Mouse (Mus musculus): Measurements from ENCODE around the gene Kbtbd4. TPM values are rescaled to one million over a fixed set of nuclear protein-coding genes. Genes with fewer than 3 reads are reported as not detected.

The Kbtbd4 gene
- polyA plus RNA-seq, 2 experiments: 8.8 to 13.4 TPM

DNA sequence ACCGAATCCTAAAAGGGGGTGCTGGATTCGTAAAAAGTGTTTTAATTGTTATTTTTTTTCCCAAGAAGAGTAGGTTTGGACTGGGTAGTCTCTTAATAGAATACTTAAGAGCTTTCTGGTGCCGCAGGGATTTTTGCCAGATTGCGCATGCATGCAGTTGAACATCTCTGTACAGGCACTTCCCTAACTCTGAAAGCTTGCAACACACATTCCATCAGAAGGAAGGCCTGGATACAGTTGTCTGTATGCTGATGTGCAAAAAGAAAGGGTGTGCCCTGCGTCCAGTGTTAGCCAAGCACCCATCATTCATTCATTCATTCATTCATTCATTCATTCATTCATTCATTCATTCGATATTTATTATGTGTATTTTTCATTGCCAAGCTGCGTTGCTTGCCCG, 35.2 kb downstream of the Kbtbd4 start:
- Histone ChIP-seq H3K27me3 (ENCODE audit: control insufficient read depth, insufficient read depth, low read length) (no peaks in the 10 kb centered on the region), H3K4me1 (replicated peaks; ENCODE audit: control insufficient read depth in 2 of 2, insufficient read depth in 2 of 2, low read length in 1 of 2) (peaks cover 15 to 29% of the 10 kb centered on the region in 2 experiments), H3K27ac (no peak overlapping the region), H3K4me2 (ENCODE audit: low read depth) (peak overlapping the region; percentile 85), H3K9me3 (ENCODE audit: control insufficient read depth, low read length) (no peaks in the 10 kb centered on the region), H3K9ac (replicated peaks) (peak overlapping the region; percentile 53), H3K36me3 (replicated peaks; ENCODE audit: control insufficient read depth, insufficient read depth, low read depth) (no peaks in the 10 kb centered on the region; the same call in 1 of the 2 replicates), H3K4me3 (ENCODE audit: insufficient read depth in 1 of 2, low read depth in 2 of 2, low read length in 2 of 2) (peak overlapping the region; percentile 55 to 93)
- ATAC-seq (ENCODE audit: insufficient read depth) (no peak), DNase-seq (ENCODE audit: low read depth in 3 of 3, low spot score in 3 of 3) (no peak)
- 45% methylated on average over 8 of the region's 8 CpGs for WGBS (ENCODE audit: insufficient replicate concordance)
- TF ChIP-seq CTCF (IDR thresholded peaks at IDR 0.05; ENCODE audit: low read depth) (no peak), EP300 (IDR thresholded peaks at IDR 0.05; ENCODE audit: low read depth) (no peak)

GRCm38 (mm10) chr2:90940233-90941229, 36.0 kb downstream of the Kbtbd4 start, which contains the start of gene Celf1:
Celf1 (plus strand) TSS chr2:90940382.
- peak; percentile 62 for TF ChIP-seq CTCF (IDR thresholded peaks at IDR 0.05; ENCODE audit: low read depth)
- no peak for TF ChIP-seq EP300 (IDR thresholded peaks at IDR 0.05; ENCODE audit: low read depth)
- ATAC-seq (ENCODE audit: insufficient read depth): peak; percentile 94
- H3K27me3 ChIP-seq (ENCODE audit: control insufficient read depth, insufficient read depth, low read length): no peaks in the 10 kb centered on the region

DNA sequence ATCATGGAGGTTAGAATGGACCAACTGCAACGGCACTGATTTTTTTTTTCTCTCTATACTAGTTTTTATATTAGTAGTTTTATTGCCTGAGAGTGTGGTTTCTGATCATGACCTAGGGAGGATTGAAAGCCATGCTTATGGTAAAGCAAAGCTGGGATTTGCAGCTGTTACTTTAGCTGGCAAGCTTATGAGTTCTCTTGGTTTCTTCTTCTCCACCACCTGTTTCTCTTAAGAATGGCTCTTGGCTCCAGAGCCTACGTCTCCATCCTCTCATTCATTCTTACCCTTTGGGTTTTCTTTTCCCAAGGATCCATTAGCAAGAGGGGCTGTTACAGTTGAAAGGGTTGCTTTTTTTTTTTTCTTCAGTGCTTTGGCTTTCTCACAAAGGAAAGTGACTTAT, 37.2 kb downstream of the Kbtbd4 start:
- DNase-seq (ENCODE audit: low read depth in 3 of 3, low spot score in 3 of 3) (no peak), ATAC-seq (ENCODE audit: insufficient read depth) (no peak)
- TF ChIP-seq CTCF (IDR thresholded peaks at IDR 0.05; ENCODE audit: low read depth): no peak
- TF ChIP-seq EP300 (IDR thresholded peaks at IDR 0.05; ENCODE audit: low read depth): no peak
- Histone ChIP-seq H3K36me3 (replicated peaks; ENCODE audit: control insufficient read depth, insufficient read depth, low read depth) (no peaks in the 10 kb centered on the region; the same call in 1 of the 2 replicates), H3K9ac (replicated peaks) (peak overlapping the region; percentile 46), H3K27ac (no peak overlapping the region), H3K4me2 (ENCODE audit: low read depth) (peak overlapping the region; percentile 85), H3K4me3 (ENCODE audit: insufficient read depth in 1 of 2, low read depth in 2 of 2, low read length in 2 of 2) (peak overlapping the region; percentile 65 to 93), H3K27me3 (ENCODE audit: control insufficient read depth, insufficient read depth, low read length) (no peaks in the 10 kb centered on the region), H3K4me1 (replicated peaks; ENCODE audit: control insufficient read depth in 2 of 2, insufficient read depth in 2 of 2, low read length in 1 of 2) (peaks cover 17 to 29% of the 10 kb centered on the region in 2 experiments), H3K9me3 (ENCODE audit: control insufficient read depth, low read length) (no peaks in the 10 kb centered on the region)
- 63% methylated on average over 2 of the region's 2 CpGs for WGBS (ENCODE audit: insufficient replicate concordance)

More at GRCm38 (mm10) chr2:90940233-90941229, 36.0 kb downstream of the Kbtbd4 start, which contains the start of gene Celf1:
- DNase-seq (ENCODE audit: low read depth in 3 of 3, low spot score in 3 of 3): peak; percentile 75 to 80 (median 75)
- under 1% methylated on average over 93 of the region's 113 CpGs for WGBS (ENCODE audit: insufficient replicate concordance)
- Histone ChIP-seq H3K4me1 (replicated peaks; ENCODE audit: control insufficient read depth in 2 of 2, insufficient read depth in 2 of 2, low read length in 1 of 2) (peaks cover 15 to 29% of the 10 kb centered on the region in 2 experiments), H3K4me3 (ENCODE audit: insufficient read depth in 1 of 2, low read depth in 2 of 2, low read length in 2 of 2) (peak within 1 kb of the TSS; percentile 65 to 93), H3K9me3 (ENCODE audit: control insufficient read depth, low read length) (no peaks in the 10 kb centered on the region), H3K27ac (peak within 1 kb of the TSS; percentile 66), H3K9ac (replicated peaks) (peak within 1 kb of the TSS; percentile 95), H3K4me2 (ENCODE audit: low read depth) (peak within 1 kb of the TSS; percentile 85), H3K36me3 (replicated peaks; ENCODE audit: control insufficient read depth, insufficient read depth, low read depth) (no peaks in the 10 kb centered on the region; the same call in 1 of the 2 replicates)

- no peak overlapping the region for H3K4me3 ChIP-seq (ENCODE audit: insufficient read depth in 1 of 2, low read depth in 2 of 2, low read length in 2 of 2)
- no peaks in the 10 kb centered on the region for H3K9me3 ChIP-seq (ENCODE audit: control insufficient read depth, low read length)
- H3K4me1 ChIP-seq (replicated peaks; ENCODE audit: control insufficient read depth in 2 of 2, insufficient read depth in 2 of 2, low read length in 1 of 2): peaks cover 3 to 14% of the 10 kb centered on the region in 2 experiments
- 61% methylated on average over 5 of the region's 5 CpGs for WGBS (ENCODE audit: insufficient replicate concordance)
- no peaks in the 10 kb centered on the region for H3K27me3 ChIP-seq (ENCODE audit: control insufficient read depth, insufficient read depth, low read length)
- H3K27ac ChIP-seq: no peak overlapping the region
- TF ChIP-seq CTCF (IDR thresholded peaks at IDR 0.05; ENCODE audit: low read depth) (no peak), EP300 (IDR thresholded peaks at IDR 0.05; ENCODE audit: low read depth) (no peak)
- no peak overlapping the region for H3K9ac ChIP-seq (replicated peaks)
- ATAC-seq (ENCODE audit: insufficient read depth): 0 out of 2 replicates have a peak, but pooled peaks have one; percentile 43
- DNase-seq (ENCODE audit: low read depth in 3 of 3, low spot score in 3 of 3): no peak
- H3K36me3 ChIP-seq (replicated peaks; ENCODE audit: control insufficient read depth, insufficient read depth, low read depth): peaks cover 3% of the 10 kb centered on the region; the same call in 1 of the 2 replicates
- H3K4me2 ChIP-seq (ENCODE audit: low read depth): no peak overlapping the region
Observed at GRCm38 (mm10) chr2:90950149-90950548, 45.6 kb downstream of the Kbtbd4 start.
